Mouse (Mus musculus) heart, embryonic 15.5 days (tissue): Measurements from ENCODE around the gene Dnaic2. TPM values are rescaled to one million over a fixed set of nuclear protein-coding genes. Genes with fewer than 3 reads are reported as not detected.
A peak's percentile ranks its signal among the peaks of the same experiment; 100 is the strongest.

ENCODE experiments used
- ATAC-seq: fragments of 200-750 bp; cut with Nextera tagmentation; replicated peaks from 2 replicates; pipeline ENCODE4 v1.8.0; 2017; ENCODE audit warnings: low read depth, moderate TSS enrichment; ENCODE audit not compliant: insufficient number of reproducible peaks, insufficient read depth, low FRiP score
- H3K27ac ChIP-seq: fragments of 300-500 bp; sonication (generic); 2 replicates; pipeline ENCODE4 v1.5.1; 2015; ENCODE audit warnings: mild to moderate bottlenecking, inconsistent platforms
- H3K27me3 ChIP-seq: fragments of 300-500 bp; sonication (generic); 2 replicates; pipeline ENCODE4 v1.6.1; 2015; ENCODE audit warnings: inconsistent platforms
- H3K36me3 ChIP-seq: fragments of 300-500 bp; sonication (generic); 2 replicates; pipeline ENCODE4 v1.6.1; 2015; ENCODE audit warnings: mild to moderate bottlenecking, inconsistent platforms
- H3K4me1 ChIP-seq: fragments of 300-500 bp; sonication (generic); replicated peaks from 2 replicates; pipeline ENCODE4 v1.6.1; 2015; ENCODE audit warnings: inconsistent platforms
- H3K4me2 ChIP-seq: fragments of 300-500 bp; sonication (generic); 2 replicates; pipeline ENCODE4 v1.6.1; 2015; ENCODE audit warnings: inconsistent platforms, mild to moderate bottlenecking, moderate library complexity
- H3K4me3 ChIP-seq: fragments of 300-500 bp; sonication (generic); 2 replicates; pipeline ENCODE4 v1.5.1; 2015; ENCODE audit warnings: mild to moderate bottlenecking, inconsistent platforms
- H3K9ac ChIP-seq: fragments of 300-500 bp; sonication (generic); 2 replicates; pipeline ENCODE4 v1.6.1; 2015; ENCODE audit warnings: mild to moderate bottlenecking, inconsistent platforms
- H3K9me3 ChIP-seq: fragments of 300-500 bp; sonication (generic); replicated peaks from 2 replicates; pipeline ENCODE4 v1.6.1; 2016; ENCODE audit warnings: inconsistent platforms
- WGBS: fragments of 180-500 bp; shearing (Covaris S2); methylation state at CpG from one replicate; pipeline ENCODE4 v1.1.7; 2015; ENCODE audit warnings: mixed read lengths; 5-methylcytosine and 5-hydroxymethylcytosine counted together
- polyA plus RNA-seq: library from polyadenylated mRNA; unstranded; fragments of >200 nt; fragmentation: Nextera tagmentation; extraction: Ambion mirVana; gene quantifications from 2 replicates; pipeline ENCODE4 v1.2.1, GENCODE M21; 2015

Dnaic2 gene
- polyA plus RNA-seq, 1 experiment from 2014 or later = 0.64 TPM

DNA sequence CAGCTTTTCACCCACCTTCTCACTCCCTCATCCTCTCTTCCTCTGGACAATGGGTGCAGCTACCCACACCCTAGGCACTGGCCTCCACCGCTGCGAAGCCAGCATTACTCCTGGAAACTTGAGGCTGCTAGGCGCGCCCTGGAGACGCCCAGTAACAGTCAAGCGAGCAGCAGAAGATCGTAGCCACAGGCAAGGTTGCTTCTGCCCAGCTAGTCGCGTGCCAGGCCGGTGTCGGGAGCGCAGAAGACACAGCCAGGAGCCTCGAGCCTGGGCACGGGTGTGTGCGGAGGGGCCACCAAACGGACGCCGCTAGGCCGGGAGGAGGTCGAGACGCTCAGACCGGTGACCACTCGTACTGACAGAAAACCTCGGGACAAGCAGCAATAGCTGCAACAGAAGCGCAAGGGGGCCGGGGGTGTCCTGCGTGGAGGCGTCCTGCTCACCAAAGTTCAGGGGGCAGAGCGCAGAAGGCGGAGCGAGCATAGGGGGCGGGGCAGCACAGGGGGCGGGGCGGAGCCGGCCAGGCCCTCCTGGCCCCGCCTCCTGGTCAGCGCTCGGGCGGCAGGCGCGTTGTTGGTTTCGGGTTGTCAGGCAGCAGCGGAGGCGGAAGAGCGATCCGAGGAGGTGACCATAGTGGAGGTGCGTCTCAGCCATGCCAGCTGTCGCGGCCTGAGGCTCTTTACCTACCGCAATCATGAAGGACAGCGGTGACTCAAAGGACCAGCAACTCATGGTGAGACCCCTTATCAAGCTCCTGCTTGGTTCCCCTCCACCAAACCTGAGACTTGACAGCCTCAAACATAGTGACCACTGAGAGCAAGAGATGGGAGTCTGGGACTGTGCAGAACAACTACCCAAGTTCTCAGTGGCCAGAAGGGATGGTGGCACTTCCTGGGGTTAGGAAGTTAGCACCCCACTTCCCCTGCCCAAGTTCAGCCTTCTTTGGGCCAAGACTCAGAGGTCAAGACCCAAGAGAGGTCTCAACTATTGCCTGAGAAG lies 37.9 kb downstream of the Dnaic2 start, which contains the start of gene Kif19a:
Gene Kif19a, plus strand, starts transcription at position 569 of the 999 bp plus-strand sequence.
- Histone ChIP-seq H3K27me3 (peaks cover 57% of the 10 kb centered on the region), H3K9ac (peak within 1 kb of the TSS; percentile 48), H3K27ac (no peak within 1 kb of the TSS), H3K4me1 (peaks cover 12% of the 10 kb centered on the region), H3K9me3 (no peaks in the 10 kb centered on the region), H3K36me3 (no peaks in the 10 kb centered on the region), H3K4me3 (peak within 1 kb of the TSS; percentile 56), H3K4me2 (peak within 1 kb of the TSS; percentile 94)
- WGBS = 4% methylated on average over 46 of the region's 51 CpGs
- peak; percentile 58 for ATAC-seq

DNA sequence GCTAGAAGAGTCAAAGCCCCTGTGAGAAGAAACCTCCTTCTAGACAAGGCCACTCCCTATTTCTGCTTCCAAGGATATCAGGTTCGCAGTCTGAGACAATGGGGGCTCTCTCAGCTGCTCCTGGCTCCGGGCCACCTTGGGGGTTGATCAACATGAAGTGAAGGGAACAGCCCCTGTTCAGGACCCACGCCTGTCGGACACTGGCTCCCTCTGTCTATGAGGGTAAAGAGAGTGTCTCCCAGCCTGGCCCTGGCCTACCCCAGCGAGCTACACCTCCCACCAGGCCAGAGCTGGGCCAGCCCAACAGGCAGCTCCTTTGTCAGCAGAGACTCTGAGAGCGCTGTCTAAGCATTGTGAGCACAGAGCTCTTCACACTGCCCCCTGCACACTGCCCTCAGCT lies 42.7 kb downstream of the Dnaic2 start:
- peak; percentile 59; the same call in 1 of the 2 replicates for ATAC-seq
- no peak overlapping the region for H3K4me2 ChIP-seq
- H3K36me3 ChIP-seq = no peaks in the 10 kb centered on the region
- no peak overlapping the region for H3K4me3 ChIP-seq
- H3K27ac ChIP-seq = no peak overlapping the region
- H3K9ac ChIP-seq = no peak overlapping the region
- peaks cover 33% of the 10 kb centered on the region for H3K27me3 ChIP-seq
- 52% methylated on average over 6 of the region's 6 CpGs for WGBS
- H3K4me1 ChIP-seq = peaks cover 8% of the 10 kb centered on the region
- no peaks in the 10 kb centered on the region for H3K9me3 ChIP-seq

DNA sequence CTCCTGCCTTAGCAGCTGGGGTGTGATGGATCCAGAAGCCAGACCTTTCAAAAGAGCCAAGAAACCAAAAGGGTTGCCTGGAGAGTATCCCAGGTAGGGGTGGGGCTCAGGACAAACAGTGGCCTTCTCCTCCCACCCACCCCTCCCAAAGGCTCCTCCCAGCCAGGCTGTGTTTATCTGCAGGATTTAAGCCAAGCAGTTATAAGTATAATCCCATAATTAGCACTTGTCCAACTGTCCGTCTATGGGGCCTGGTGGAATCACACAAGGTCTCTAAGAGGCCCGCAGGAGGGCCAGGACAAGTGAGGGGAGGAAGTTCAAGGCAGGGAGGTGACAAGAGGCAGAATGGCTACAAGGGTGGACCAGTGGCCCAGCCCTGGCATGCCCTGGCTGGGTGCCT lies 44.7 kb downstream of the Dnaic2 start:
- ATAC-seq = no peak
- Histone ChIP-seq H3K9ac (no peak overlapping the region), H3K4me2 (no peak overlapping the region), H3K4me3 (no peak overlapping the region), H3K4me1 (no peaks in the 10 kb centered on the region), H3K9me3 (no peaks in the 10 kb centered on the region), H3K27me3 (peaks cover 21% of the 10 kb centered on the region), H3K27ac (no peak overlapping the region), H3K36me3 (no peaks in the 10 kb centered on the region)
- WGBS = 58% methylated on average over 2 of the region's 2 CpGs

DNA sequence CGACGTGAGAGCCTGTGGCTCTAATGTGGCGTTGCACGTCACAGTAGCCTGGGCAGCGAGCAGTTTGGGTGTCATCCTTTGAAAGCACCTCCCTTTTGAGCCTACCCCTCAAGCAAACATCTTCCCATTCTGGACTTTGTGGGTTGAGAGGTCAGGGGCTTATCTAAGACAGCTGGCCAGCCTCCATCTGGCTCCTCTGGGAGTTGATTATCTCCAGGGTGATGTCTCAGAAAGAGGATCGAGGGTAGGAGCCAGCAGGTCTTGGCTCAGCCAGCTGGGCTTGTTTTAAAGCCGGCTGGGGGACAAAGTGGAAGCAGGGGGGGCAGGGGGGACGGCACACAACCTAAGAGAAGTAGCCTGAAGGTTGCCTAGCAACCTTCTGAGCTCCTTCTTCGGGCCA lies 52.9 kb downstream of the Dnaic2 start:
- 21% methylated on average over 9 of the region's 9 CpGs for WGBS
- H3K4me2 ChIP-seq = no peak overlapping the region; the same call in 1 of the 2 replicates
- no peaks in the 10 kb centered on the region for H3K36me3 ChIP-seq
- H3K9ac ChIP-seq = no peak overlapping the region
- H3K4me3 ChIP-seq = no peak overlapping the region
- H3K27ac ChIP-seq = no peak overlapping the region
- peaks cover 13% of the 10 kb centered on the region for H3K4me1 ChIP-seq
- H3K9me3 ChIP-seq = no peaks in the 10 kb centered on the region
- ATAC-seq = no peak
- H3K27me3 ChIP-seq = peaks cover 60% of the 10 kb centered on the region

DNA sequence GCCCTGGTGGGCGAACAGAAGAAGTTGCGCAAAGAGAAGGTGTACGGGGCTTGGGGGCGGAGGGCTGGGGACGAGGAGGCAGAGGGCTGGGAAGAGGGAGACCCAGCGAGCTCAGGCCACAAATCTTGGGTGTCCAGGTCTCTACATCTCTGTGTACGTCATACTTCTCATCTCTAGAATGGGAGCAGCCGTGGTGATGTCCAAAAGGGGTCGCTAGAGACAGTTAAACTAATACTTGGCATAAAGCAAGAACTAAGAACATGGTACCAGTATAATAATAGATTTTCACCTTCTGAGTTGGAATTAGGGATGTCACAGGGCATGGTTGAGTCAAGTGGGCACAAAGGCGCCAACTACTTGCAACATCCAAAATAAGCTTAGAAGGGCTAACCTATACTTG lies 58.7 kb downstream of the Dnaic2 start:
- WGBS = 44% methylated on average over 10 of the region's 10 CpGs
- Histone ChIP-seq H3K9me3 (no peaks in the 10 kb centered on the region), H3K4me1 (peaks cover 22% of the 10 kb centered on the region), H3K9ac (0 out of 2 replicates have a peak overlapping the region, but pooled peaks have one; percentile 23), H3K27me3 (peaks cover 95% of the 10 kb centered on the region), H3K36me3 (no peaks in the 10 kb centered on the region), H3K27ac (no peak overlapping the region), H3K4me3 (peak overlapping the region; percentile 36), H3K4me2 (peak overlapping the region; percentile 64)
- ATAC-seq = no peak

DNA sequence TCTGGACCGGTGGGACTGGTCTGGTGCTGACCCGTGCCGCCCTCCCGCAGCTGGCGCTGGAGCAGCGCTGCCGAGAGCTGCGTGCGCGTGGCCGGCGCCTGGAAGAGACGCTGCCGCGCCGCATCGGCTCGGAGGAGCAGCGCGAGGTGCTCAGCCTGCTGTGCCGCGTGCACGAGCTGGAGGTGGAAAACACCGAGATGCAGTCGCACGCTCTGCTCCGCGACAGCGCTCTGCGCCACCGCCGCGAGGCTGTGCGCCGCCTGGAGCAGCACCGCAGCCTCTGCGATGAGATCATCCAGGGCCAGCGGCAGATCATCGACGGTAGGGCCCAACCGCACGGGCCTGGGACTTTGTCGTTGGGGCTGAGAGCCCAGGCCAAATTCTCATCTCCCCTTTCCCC lies 59.1 kb downstream of the Dnaic2 start:
- no peak for ATAC-seq
- 3% methylated on average over 43 of the region's 43 CpGs for WGBS
- Histone ChIP-seq H3K4me3 (peak overlapping the region; percentile 36), H3K27me3 (peaks cover 95% of the 10 kb centered on the region), H3K36me3 (no peaks in the 10 kb centered on the region), H3K9me3 (no peaks in the 10 kb centered on the region), H3K27ac (no peak overlapping the region), H3K9ac (peak overlapping the region; percentile 23; the same call in 1 of the 2 replicates), H3K4me2 (peak overlapping the region; percentile 64), H3K4me1 (peaks cover 22% of the 10 kb centered on the region)

DNA sequence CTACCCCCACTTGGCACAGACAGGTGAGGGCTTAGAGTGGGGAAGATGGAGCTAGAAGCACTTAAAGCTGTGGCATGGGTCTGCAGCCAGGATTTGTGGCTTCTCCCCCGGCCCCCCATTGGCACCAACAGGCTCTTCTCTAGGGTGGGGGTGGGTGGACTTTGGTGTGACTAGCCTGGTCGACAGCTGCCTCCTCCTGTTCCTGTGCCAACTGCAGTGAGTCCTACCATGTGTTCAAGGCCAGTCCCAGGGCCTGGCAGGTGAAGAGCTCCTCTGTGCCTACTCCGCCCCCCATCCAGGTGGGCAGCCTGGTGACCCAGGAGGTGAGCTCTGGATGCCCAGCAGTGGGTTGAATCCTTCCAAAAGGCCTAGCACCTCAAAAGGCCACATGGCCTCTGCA lies 60.4 kb downstream of the Dnaic2 start:
- ATAC-seq = no peak
- WGBS = 78% methylated on average over 3 of the region's 3 CpGs
- no peak overlapping the region for H3K4me2 ChIP-seq

DNA sequence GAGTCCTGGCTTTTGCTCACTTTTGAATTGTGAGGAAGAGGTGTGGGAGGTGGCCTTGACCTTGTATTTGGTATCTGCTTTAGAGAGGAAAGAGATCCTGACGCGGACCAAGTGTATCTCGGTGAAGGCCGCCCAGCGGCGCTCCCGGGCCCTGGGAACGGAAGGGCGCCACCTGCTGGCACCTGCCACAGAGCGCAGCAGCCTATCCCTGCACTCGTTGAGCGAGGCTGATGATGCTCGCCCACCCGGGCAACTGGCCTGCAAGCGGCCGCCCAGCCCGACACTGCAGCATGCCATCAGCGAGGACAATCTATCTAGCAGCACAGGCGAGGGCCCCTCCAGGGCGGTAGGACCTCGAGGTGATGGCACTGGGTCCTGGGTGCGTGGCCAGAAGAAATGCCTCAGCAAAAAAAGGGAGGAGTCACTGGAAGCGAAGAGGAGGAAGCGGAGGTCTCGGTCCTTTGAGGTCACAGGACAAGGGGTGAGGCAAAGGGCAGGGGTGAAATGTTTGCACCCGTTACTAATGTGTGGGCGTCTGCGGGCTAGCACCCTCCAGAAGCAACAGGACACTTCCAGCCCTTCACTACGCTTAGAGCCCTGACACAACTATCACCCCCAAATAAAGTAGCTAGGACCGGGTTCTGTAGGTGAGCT lies 62.0 kb downstream of the Dnaic2 start:
- H3K9ac ChIP-seq = no peak overlapping the region
- H3K27me3 ChIP-seq = peaks cover 100% of the 10 kb centered on the region
- no peak overlapping the region for H3K27ac ChIP-seq
- peaks cover 33% of the 10 kb centered on the region for H3K4me1 ChIP-seq
- 11% methylated on average over 30 of the region's 30 CpGs for WGBS
- peak overlapping the region; percentile 20; the same call in 1 of the 2 replicates for H3K4me3 ChIP-seq
- H3K4me2 ChIP-seq = peak overlapping the region; percentile 47
- H3K36me3 ChIP-seq = no peaks in the 10 kb centered on the region
- ATAC-seq = no peak
- no peaks in the 10 kb centered on the region for H3K9me3 ChIP-seq

More for the DNA sequence above, 60.4 kb downstream of the Dnaic2 start:
- peaks cover 33% of the 10 kb centered on the region for H3K4me1 ChIP-seq
- no peaks in the 10 kb centered on the region for H3K36me3 ChIP-seq
- no peak overlapping the region for H3K9ac ChIP-seq
- peaks cover 95% of the 10 kb centered on the region for H3K27me3 ChIP-seq
- no peak overlapping the region for H3K4me3 ChIP-seq
- H3K27ac ChIP-seq = no peak overlapping the region
- no peaks in the 10 kb centered on the region for H3K9me3 ChIP-seq

DNA sequence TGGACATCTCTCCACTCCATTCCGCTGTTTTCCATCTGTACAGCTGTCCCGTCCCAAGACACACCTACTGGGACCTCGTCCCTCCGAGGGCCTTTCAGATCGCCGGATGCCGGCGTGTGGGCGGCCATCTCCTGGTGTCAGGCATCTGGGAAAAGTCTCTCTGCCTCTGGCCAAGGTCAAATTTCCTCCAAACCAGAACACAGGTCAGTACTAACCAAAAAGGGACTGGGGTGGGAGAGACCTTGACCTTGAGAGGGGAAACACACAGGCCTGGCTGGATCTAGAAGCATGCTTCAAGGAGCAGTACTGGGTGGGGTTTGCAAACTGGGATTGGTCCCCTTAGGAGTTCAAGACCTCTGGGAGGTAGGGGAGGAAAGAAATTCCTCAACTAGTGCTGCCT lies 62.5 kb downstream of the Dnaic2 start:
- peaks cover 100% of the 10 kb centered on the region for H3K27me3 ChIP-seq
- ATAC-seq = no peak
- no peak overlapping the region for H3K4me2 ChIP-seq
- no peak overlapping the region for H3K9ac ChIP-seq
- H3K4me1 ChIP-seq = peaks cover 33% of the 10 kb centered on the region
- no peak overlapping the region for H3K4me3 ChIP-seq
- 50% methylated on average over 9 of the region's 9 CpGs for WGBS
- H3K36me3 ChIP-seq = no peaks in the 10 kb centered on the region
- no peak overlapping the region for H3K27ac ChIP-seq
- no peaks in the 10 kb centered on the region for H3K9me3 ChIP-seq

DNA sequence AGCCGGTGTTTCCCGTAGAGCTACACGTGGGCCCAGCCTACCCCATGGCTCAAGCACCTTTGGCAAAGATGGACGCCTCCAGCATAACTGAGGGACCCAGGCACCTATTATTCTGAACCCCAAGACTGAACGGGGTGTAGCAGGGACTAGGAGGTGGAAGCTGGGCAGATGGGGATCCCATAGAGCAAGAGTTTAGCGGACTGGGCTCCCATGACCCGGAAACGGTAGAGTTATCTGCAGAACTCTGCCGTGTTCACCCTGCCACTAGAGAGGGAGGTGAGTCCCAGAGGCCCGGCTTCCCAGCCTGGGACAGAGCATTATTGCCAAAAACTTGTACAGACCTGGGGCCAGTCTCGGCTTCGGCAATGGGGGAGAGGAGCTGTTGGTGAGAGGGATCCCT lies 63.0 kb downstream of the Dnaic2 start:
- H3K4me2 ChIP-seq = no peak overlapping the region
- H3K9me3 ChIP-seq = no peaks in the 10 kb centered on the region
- no peak overlapping the region for H3K9ac ChIP-seq
- H3K4me3 ChIP-seq = no peak overlapping the region
- H3K27ac ChIP-seq = no peak overlapping the region
- H3K27me3 ChIP-seq = peaks cover 100% of the 10 kb centered on the region
- H3K4me1 ChIP-seq = peaks cover 33% of the 10 kb centered on the region
- no peaks in the 10 kb centered on the region for H3K36me3 ChIP-seq
- WGBS = 65% methylated on average over 12 of the region's 12 CpGs
- no peak for ATAC-seq

DNA sequence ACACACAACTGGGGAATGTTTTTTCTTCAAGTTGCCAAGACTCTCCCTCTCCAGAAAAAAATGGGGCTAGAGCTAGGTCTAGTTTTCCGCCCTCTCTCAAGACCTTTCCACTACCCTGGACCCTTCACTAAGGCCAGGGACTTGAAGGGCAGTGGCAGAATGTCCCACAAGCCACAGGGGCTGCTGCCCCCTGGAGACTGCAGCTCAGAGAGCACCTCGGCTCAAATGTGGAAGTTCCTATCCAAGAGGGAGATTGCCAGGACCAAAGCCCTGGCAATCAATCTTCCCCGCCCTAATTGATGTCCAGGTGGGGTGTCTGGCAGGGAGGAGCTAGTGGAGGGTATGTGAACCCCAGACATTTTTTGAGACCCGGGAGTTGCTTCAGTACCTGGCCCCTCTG lies 63.6 kb downstream of the Dnaic2 start:
- no peak overlapping the region; the same call in 1 of the 2 replicates for H3K4me3 ChIP-seq
- peaks cover 97% of the 10 kb centered on the region for H3K27me3 ChIP-seq
- H3K4me2 ChIP-seq = no peak overlapping the region
- no peak for ATAC-seq
- WGBS = 22% methylated on average over 4 of the region's 4 CpGs
- no peak overlapping the region for H3K27ac ChIP-seq
- H3K4me1 ChIP-seq = peaks cover 39% of the 10 kb centered on the region
- H3K9ac ChIP-seq = no peak overlapping the region
- H3K36me3 ChIP-seq = no peaks in the 10 kb centered on the region
- H3K9me3 ChIP-seq = no peaks in the 10 kb centered on the region
